Mouse (Mus musculus): ENCODE measurements around the gene Fam107a. TPM values are rescaled to one million over a fixed set of nuclear protein-coding genes. Genes with fewer than 3 reads are reported as not detected.

The Fam107a gene
- 410 TPM for polyA plus RNA-seq (2015; fragmentation: Illumina TruSeq; extraction: RNeasy Lipid Tissue Mini Kit (QIAGEN cat#74804); ENCODE audit: low read depth, low replicate concordance)

DNA sequence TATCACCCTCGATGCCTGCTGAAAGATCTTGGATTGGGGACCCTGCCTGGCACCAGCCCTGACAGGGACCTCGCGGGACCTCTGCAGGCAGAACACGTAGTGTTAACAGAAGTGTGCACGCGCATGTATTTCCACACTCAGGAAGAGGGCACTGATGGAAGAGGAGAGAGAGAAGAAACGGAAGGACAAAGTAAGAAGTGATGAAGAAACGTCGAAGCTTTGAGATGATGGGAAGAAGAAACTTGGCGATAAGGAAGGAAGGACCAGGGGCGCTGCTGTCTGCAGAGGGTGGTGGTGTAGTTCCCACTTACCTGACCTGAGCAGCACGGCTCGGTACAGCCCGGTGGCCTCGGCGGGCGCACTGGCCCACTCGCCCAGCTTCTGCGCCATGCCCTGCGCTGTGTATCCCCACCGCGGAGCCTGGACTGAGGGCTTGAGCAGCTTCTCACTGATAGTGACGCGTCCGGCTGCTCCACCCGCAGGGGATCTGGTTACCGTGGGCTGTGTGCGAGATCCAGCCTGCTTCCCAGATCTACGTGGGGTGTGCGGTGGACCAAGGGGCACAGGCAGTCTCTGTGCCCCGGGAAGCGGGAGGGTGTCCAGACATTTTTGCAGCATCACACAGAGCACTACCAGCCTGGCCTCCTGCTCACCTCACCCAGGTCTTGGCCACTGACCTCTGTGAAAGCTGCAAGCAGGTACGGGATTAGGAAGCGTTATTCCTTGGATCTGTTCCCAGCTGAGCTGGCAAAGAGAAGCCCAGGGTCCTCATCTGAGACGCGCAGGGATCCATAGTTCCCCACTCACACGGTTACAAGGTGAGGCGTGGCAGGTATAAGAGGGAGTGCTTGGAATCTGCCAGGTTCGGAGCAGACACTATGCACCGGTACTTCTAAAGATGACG lies at the start of gene Fam107a:
Gene Fam107a, minus strand, starts transcription at position 830 of the 904 bp plus-strand sequence.

DNA sequence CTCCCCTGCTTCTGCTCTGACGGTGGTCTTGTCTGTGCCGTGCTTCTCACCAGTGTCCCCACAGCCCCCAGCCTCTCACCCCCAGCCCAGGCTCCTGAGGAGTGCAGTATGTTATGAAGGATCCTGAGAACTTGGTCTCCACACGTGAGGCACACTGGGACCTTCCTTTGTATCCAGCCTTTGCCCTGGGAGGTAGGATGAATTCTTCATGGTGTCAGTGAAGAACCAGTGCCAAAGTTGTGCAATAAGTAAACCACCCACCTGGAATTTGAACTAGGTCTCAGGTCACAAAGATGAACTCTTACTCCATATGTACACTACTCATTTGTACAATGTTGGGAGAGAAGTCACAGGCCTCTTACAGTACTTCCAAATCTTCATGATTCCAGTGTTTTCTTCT lies 58.7 kb downstream of the Fam107a start, which contains the start of gene Acox2:
Gene Acox2, minus strand, starts transcription at position 188 of the 400 bp plus-strand sequence.

Other genes with a start within 250 kb of the Fam107a start
- 46.3 TPM for gene Rpp14, start 237.7 kb downstream of the Fam107a start, polyA plus RNA-seq (2015; fragmentation: Illumina TruSeq; extraction: RNeasy Lipid Tissue Mini Kit (QIAGEN cat#74804); ENCODE audit: low read depth, low replicate concordance)
- 31.4 TPM for gene Pxk, start 219.8 kb downstream of the Fam107a start, polyA plus RNA-seq (2015; fragmentation: Illumina TruSeq; extraction: RNeasy Lipid Tissue Mini Kit (QIAGEN cat#74804); ENCODE audit: low read depth, low replicate concordance)
- 222 TPM for gene Pdhb, start 145.0 kb downstream of the Fam107a start, polyA plus RNA-seq (2015; fragmentation: Illumina TruSeq; extraction: RNeasy Lipid Tissue Mini Kit (QIAGEN cat#74804); ENCODE audit: low read depth, low replicate concordance)
- 41.3 TPM for gene Kctd6, start 103.9 kb downstream of the Fam107a start, polyA plus RNA-seq (2015; fragmentation: Illumina TruSeq; extraction: RNeasy Lipid Tissue Mini Kit (QIAGEN cat#74804); ENCODE audit: low read depth, low replicate concordance)
- 0.15 TPM for gene Acox2, start 58.7 kb downstream of the Fam107a start, polyA plus RNA-seq (2015; fragmentation: Illumina TruSeq; extraction: RNeasy Lipid Tissue Mini Kit (QIAGEN cat#74804); ENCODE audit: low read depth, low replicate concordance)
- gene Oit1, start 60.7 kb upstream of the Fam107a start, polyA plus RNA-seq (2015; fragmentation: Illumina TruSeq; extraction: RNeasy Lipid Tissue Mini Kit (QIAGEN cat#74804); ENCODE audit: low read depth, low replicate concordance): not detected

All from brain, adult 10 weeks (tissue).